Mouse (Mus musculus) MEL (cell line): ENCODE measurements at regions not wholly inside any gene's neighbourhood (a gene's known extent, or its start where the extent isn't known, plus 50 kb on each side); places are given as distances from the start of the nearest gene placed in this dataset.

ENCODE experiments used
- DNase-seq: peaks from one replicate; pipeline ENCODE4 v3.0.0; 2011; ENCODE audit warnings: low read depth, low spot score
- H3K27ac ChIP-seq: 2 replicates; pipeline ENCODE4 v1.5.1; 2012; ENCODE audit warnings: low read depth, mild to moderate bottlenecking, control low read depth, low read length, moderate library complexity; ENCODE audit not compliant: control insufficient read depth
- H3K27me3 ChIP-seq, 2 experiments: fragments of 150-350 bp in 1 of 2; sonication (generic) in 1 of 2; 2 replicates each; pipeline ENCODE4 v1.6.1; 2012; ENCODE audit warnings: low read length in 2 of 2, mild to moderate bottlenecking in 2 of 2, improper control_type of control experiment in 1 of 2, moderate library complexity in 1 of 2; ENCODE audit not compliant: insufficient read depth in 2 of 2, control insufficient read depth in 1 of 2
- H3K36me3 ChIP-seq, 2 experiments: 2 replicates each; pipeline ENCODE4 v1.6.1; 2012 to 2014; ENCODE audit warnings: low read length in 2 of 2, improper control_type of control experiment in 1 of 2, inconsistent platforms in 1 of 2, mild to moderate bottlenecking in 1 of 2; ENCODE audit not compliant: insufficient read depth in 2 of 2, control insufficient read depth in 1 of 2
- H3K4me1 ChIP-seq, 2 experiments: fragments of 150-350 bp in 1 of 2; sonication (generic) in 1 of 2; 2 replicates each; pipeline ENCODE4 v1.6.1; 2012; ENCODE audit warnings: low read length in 2 of 2, improper control_type of control experiment in 1 of 2, mild to moderate bottlenecking in 1 of 2; ENCODE audit not compliant: insufficient read depth in 2 of 2, control insufficient read depth in 1 of 2
- H3K4me3 ChIP-seq, 2 experiments: fragments of 150-350 bp in 1 of 2; sonication (generic) in 1 of 2; 2 replicates each; pipeline ENCODE4 v1.5.1; 2012; ENCODE audit warnings: low read depth in 2 of 2, low read length in 2 of 2, mild to moderate bottlenecking in 2 of 2, moderate library complexity in 2 of 2, control low read depth in 1 of 2, improper control_type of control experiment in 1 of 2; ENCODE audit not compliant: control insufficient read depth in 1 of 2, insufficient read depth in 1 of 2
- H3K79me2 ChIP-seq: 2 replicates; pipeline ENCODE4 v1.6.1; 2012; ENCODE audit warnings: mild to moderate bottlenecking, low read length, moderate library complexity; ENCODE audit not compliant: control insufficient read depth, poor library complexity, insufficient read depth
- H3K9ac ChIP-seq: 2 replicates; pipeline ENCODE4 v1.6.1; 2012; ENCODE audit warnings: low read depth, mild to moderate bottlenecking, control low read depth, low read length, moderate library complexity; ENCODE audit not compliant: control insufficient read depth, poor library complexity, severe bottlenecking
- H3K9me3 ChIP-seq: fragments of 150-350 bp; sonication (generic); replicated peaks from 2 replicates; pipeline ENCODE4 v1.6.1; 2012; ENCODE audit warnings: mild to moderate bottlenecking, low read length, improper control_type of control experiment, moderate library complexity; ENCODE audit not compliant: insufficient read depth
- CTCF ChIP-seq, 3 experiments: IDR thresholded peaks in 2 of 3; conservative IDR thresholded peaks in 1 of 3; 2 replicates each; pipeline ENCODE4 v1.5.1; 2011 to 2012; ENCODE audit warnings: low read length in 3 of 3, low read depth in 2 of 3, mild to moderate bottlenecking in 2 of 3, improper control_type of control experiment in 1 of 3, inconsistent platforms in 1 of 3, mixed read lengths in 1 of 3, moderate library complexity in 1 of 3; ENCODE audit not compliant: control insufficient read depth in 1 of 3, insufficient read depth in 1 of 3, poor library complexity in 1 of 3, severe bottlenecking in 1 of 3
- E2F4 ChIP-seq: IDR thresholded peaks from 2 replicates; pipeline ENCODE4 v1.6.1; 2011; ENCODE audit warnings: low read depth, low read length, improper control_type of control experiment, borderline replicate concordance
- EP300 ChIP-seq, 2 experiments: IDR thresholded peaks; 2 replicates each; pipeline ENCODE4 v1.6.1; 2011; ENCODE audit warnings: improper control_type of control experiment in 2 of 2, low read length in 2 of 2, low read depth in 1 of 2, mild to moderate bottlenecking in 1 of 2
- GABPA ChIP-seq: IDR thresholded peaks from 2 replicates; pipeline ENCODE4 v1.6.1; 2012; ENCODE audit warnings: low read depth, mild to moderate bottlenecking, inconsistent platforms, low read length, improper control_type of control experiment, moderate library complexity
- GATA1 ChIP-seq: IDR thresholded peaks from 2 replicates; pipeline ENCODE4 v1.6.1; 2011; ENCODE audit warnings: low read depth, low read length, improper control_type of control experiment
- MAX ChIP-seq: IDR thresholded peaks from 2 replicates; pipeline ENCODE4 v1.6.1; 2011; ENCODE audit warnings: low read length, improper control_type of control experiment
- MEF2A ChIP-seq: IDR thresholded peaks from 2 replicates; pipeline ENCODE4 v1.6.1; 2014; ENCODE audit warnings: low read depth, mild to moderate bottlenecking, inconsistent platforms, low read length, improper control_type of control experiment; ENCODE audit not compliant: poor library complexity, insufficient replicate concordance, severe bottlenecking; ENCODE audit errors: extremely low read depth
- MXI1 ChIP-seq: IDR thresholded peaks from 2 replicates; pipeline ENCODE4 v1.6.1; 2011; ENCODE audit warnings: mild to moderate bottlenecking, low read depth, low read length, improper control_type of control experiment
- MYB ChIP-seq: IDR thresholded peaks from 2 replicates; pipeline ENCODE4 v1.6.1; 2011; ENCODE audit warnings: mild to moderate bottlenecking, low read depth, low read length, improper control_type of control experiment
- MYC ChIP-seq: IDR thresholded peaks from 2 replicates; pipeline ENCODE4 v1.6.1; 2011; ENCODE audit warnings: low read depth, mild to moderate bottlenecking, low read length, improper control_type of control experiment, moderate library complexity
- NRF1 ChIP-seq: IDR thresholded peaks from 2 replicates; pipeline ENCODE4 v1.6.1; 2014; ENCODE audit warnings: low read depth, mild to moderate bottlenecking, inconsistent platforms, low read length, improper control_type of control experiment, moderate library complexity; ENCODE audit not compliant: poor library complexity, insufficient read depth, severe bottlenecking
- RAD21 ChIP-seq: IDR thresholded peaks from 2 replicates; pipeline ENCODE4 v1.6.1; 2011; ENCODE audit warnings: mild to moderate bottlenecking, low read depth, low read length, improper control_type of control experiment
- SIN3A ChIP-seq: IDR thresholded peaks from 2 replicates; pipeline ENCODE4 v1.6.1; 2012; ENCODE audit warnings: low read length, improper control_type of control experiment, inconsistent platforms
- SMC3 ChIP-seq: IDR thresholded peaks from 2 replicates; pipeline ENCODE4 v1.6.1; 2011; ENCODE audit warnings: low read depth, low read length, improper control_type of control experiment
- TCF12 ChIP-seq: IDR thresholded peaks from 2 replicates; pipeline ENCODE4 v1.6.1; 2014; ENCODE audit warnings: low read depth, mild to moderate bottlenecking, inconsistent platforms, low read length, improper control_type of control experiment, moderate library complexity
- UBTF ChIP-seq: IDR thresholded peaks from 2 replicates; pipeline ENCODE4 v1.6.1; 2012; ENCODE audit warnings: low read depth, mild to moderate bottlenecking, inconsistent platforms, low read length, improper control_type of control experiment, moderate library complexity, borderline replicate concordance; ENCODE audit not compliant: insufficient read depth
- ZC3H11A ChIP-seq: IDR thresholded peaks from 2 replicates; pipeline ENCODE4 v1.6.1; 2012; ENCODE audit warnings: low read depth, mild to moderate bottlenecking, inconsistent platforms, low read length, improper control_type of control experiment
- ZKSCAN1 ChIP-seq: IDR thresholded peaks from 2 replicates; pipeline ENCODE4 v1.6.1; 2012; ENCODE audit warnings: low read depth, mild to moderate bottlenecking, inconsistent platforms, low read length, improper control_type of control experiment, moderate library complexity
- ZNF384 ChIP-seq: IDR thresholded peaks from 2 replicates; pipeline ENCODE4 v1.6.1; 2012; ENCODE audit warnings: low read depth, mild to moderate bottlenecking, inconsistent platforms, low read length, improper control_type of control experiment

GRCm38 (mm10) chr8:92270636-92271035, 86.8 kb upstream of the Irx5 start (continued):
- no peak for TF ChIP-seq ZKSCAN1

DNA sequence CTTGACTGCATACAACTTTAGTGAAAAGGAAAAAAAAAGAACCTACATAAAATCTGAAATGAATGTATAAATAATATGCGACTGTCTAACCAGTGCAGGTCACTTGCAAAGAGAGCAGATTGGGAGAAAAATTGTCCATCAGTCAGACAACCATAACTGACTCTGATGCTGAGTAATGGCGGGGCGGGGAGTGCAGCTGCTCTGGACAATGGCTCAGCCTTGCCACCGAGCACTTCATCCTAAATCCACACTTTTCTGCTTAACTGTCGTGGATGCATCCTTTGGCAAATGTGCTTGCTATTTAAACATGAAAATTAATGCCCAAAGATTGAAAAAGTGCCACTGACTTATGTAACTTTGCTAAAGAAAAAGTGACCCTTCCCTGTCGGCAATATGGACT, 90.0 kb upstream of the Irx5 start:
- Histone ChIP-seq H3K36me3 (no peaks in the 10 kb centered on the region), H3K27ac (no peak overlapping the region), H3K79me2 (no peaks in the 10 kb centered on the region), H3K4me3 (no peak overlapping the region), H3K27me3 (no peaks in the 10 kb centered on the region), H3K9me3 (no peaks in the 10 kb centered on the region), H3K4me1 (no peaks in the 10 kb centered on the region), H3K9ac (no peak overlapping the region)
- no peak for TF ChIP-seq GABPA
- no peak for TF ChIP-seq CTCF (IDR thresholded peaks at IDR 0.05 in 2 of 3, conservative IDR thresholded peaks at IDR 0.05 in 1 of 3; ENCODE audit: control insufficient read depth in 1 of 3, insufficient read depth in 1 of 3, low read depth in 2 of 3, low read length in 3 of 3, poor library complexity in 1 of 3, severe bottlenecking in 1 of 3)
- TF ChIP-seq EP300 (IDR thresholded peaks at IDR 0.05; ENCODE audit: low read depth in 1 of 2, low read length in 2 of 2) = no peak
- TF ChIP-seq MEF2A = no peak
- TF ChIP-seq UBTF = no peak
- no peak for TF ChIP-seq SMC3
- no peak for TF ChIP-seq GATA1
- TF ChIP-seq ZC3H11A = no peak
- no peak for DNase-seq

- Histone ChIP-seq H3K79me2 (no peaks in the 10 kb centered on the region), H3K4me3 (no peak overlapping the region), H3K9me3 (no peaks in the 10 kb centered on the region), H3K27ac (no peak overlapping the region), H3K27me3 (no peaks in the 10 kb centered on the region), H3K9ac (no peak overlapping the region), H3K36me3 (no peaks in the 10 kb centered on the region), H3K4me1 (no peaks in the 10 kb centered on the region)
- DNase-seq = no peak
- TF ChIP-seq ZNF384 (no peak), UBTF (no peak), MYB (no peak), GABPA (no peak), MXI1 (no peak), TCF12 (no peak), E2F4 (no peak), MYC (no peak), RAD21 (no peak), SIN3A (no peak), EP300 (IDR thresholded peaks at IDR 0.05; ENCODE audit: low read depth in 1 of 2, low read length in 2 of 2) (no peak), MAX (no peak), NRF1 (no peak), ZC3H11A (no peak), CTCF (IDR thresholded peaks at IDR 0.05 in 2 of 3, conservative IDR thresholded peaks at IDR 0.05 in 1 of 3; ENCODE audit: control insufficient read depth in 1 of 3, insufficient read depth in 1 of 3, low read depth in 2 of 3, low read length in 3 of 3, poor library complexity in 1 of 3, severe bottlenecking in 1 of 3) (no peak), GATA1 (no peak)
Observed at GRCm38 (mm10) chr8:92260056-92260455, 97.4 kb upstream of the Irx5 start.
